Mouse (Mus musculus) small intestine, adult 10 weeks (tissue): ENCODE results near the gene Akip1. TPM values are rescaled to one million over a fixed set of nuclear protein-coding genes. Genes with fewer than 3 reads are reported as not detected.

Experiments used
- polyA plus RNA-seq: library from polyadenylated mRNA; stranded (reverse); fragments of 350-450 nt; fragmentation: Illumina TruSeq; extraction: RNeasy Lipid Tissue Mini Kit (QIAGEN cat#74804); gene quantifications from one replicate; pipeline ENCODE4 v1.2.3, GENCODE M21; 2014; ENCODE audit warnings: low replicate concordance

Akip1 gene
- 11.1 TPM for polyA plus RNA-seq

DNA sequence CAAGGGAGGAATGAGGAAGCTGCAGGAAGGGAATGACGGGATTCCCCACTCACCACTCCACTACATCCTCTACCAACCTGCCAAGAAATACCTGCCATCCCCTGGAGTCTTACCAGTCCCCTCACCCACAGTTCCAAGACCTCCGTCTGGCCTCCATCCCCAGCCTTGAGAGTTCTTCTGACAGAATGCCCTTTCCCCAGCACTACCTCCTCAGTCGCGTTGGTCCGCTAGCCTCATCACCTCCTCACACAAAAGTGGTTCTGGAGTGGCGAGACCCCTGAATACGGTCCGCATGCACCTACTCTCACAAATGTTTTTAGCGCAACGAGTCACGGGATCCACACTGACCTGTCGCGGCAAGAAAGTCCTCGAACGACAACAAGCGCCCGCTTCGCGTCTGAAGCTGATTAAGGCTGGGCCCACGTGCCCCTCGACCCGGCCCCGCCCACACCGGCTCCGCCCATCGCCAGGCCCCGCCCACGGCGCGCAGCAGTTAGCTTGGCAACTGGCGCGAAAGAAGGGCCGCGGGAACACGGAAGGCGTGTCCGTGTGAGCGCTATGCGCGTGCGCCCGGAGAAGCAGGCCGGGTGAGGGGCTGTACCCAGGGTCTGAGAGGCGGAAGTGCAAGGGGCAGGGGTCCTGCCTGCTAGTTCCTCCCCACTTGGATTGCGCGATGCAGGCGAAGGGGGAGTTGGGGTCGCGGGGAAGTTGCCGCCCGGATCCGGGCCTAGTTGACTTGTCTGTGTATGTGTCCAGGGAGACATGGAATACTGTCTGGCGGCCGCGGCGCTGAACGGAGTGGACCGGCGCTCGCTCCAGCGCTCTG lies at the start of gene Akip1, which contains the start of gene St5:
Akip1 (plus strand) TSS at position 501 of the 826 bp plus-strand sequence.
St5 (minus strand) TSS at position 416 of the 826 bp plus-strand sequence.

DNA sequence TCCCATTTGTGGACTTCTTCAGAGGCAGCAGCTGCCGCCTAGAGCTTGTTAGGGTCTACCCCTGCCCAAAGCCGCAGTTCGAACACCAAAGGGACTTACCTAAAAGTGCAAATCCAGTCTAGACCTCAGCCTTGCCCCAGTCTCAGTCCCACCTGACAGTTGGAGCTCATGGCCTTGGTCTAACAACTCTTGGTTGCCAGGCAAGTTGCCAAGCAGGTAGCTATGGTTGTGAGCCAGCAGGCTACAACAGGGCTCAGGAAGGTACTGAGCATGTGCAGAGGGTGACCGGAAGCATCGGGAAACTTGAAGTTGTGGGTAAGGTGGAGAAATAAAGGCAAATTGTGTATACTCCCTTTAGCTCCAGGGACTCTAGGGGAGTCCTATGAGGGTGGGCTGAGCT lies 20.2 kb downstream of the Akip1 start, which contains the start of gene BC051019:
BC051019 (minus strand) TSS at position 154 of the 400 bp plus-strand sequence.

DNA sequence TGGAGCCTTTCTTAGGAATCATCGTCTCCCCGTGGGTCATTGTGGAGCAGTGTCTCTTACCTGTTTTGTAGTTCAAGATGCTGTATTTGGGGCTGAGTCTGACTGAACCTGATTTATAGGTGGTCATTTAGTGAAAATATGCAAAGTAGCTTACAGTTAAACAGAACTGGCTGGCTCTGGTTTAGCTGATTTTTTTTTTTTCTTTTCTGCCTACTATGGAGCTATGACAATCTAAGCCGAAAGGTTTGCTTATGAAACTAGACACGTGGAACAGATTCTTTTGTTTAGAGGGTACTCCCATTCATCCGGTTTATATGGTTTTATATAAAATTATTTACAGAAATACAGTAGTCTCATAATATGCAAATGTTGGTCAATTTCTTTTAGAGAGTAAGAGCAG lies 28.1 kb downstream of the Akip1 start, which contains the start of gene Ascl3:
Ascl3 (minus strand) TSS at position 101 of the 400 bp plus-strand sequence.

DNA sequence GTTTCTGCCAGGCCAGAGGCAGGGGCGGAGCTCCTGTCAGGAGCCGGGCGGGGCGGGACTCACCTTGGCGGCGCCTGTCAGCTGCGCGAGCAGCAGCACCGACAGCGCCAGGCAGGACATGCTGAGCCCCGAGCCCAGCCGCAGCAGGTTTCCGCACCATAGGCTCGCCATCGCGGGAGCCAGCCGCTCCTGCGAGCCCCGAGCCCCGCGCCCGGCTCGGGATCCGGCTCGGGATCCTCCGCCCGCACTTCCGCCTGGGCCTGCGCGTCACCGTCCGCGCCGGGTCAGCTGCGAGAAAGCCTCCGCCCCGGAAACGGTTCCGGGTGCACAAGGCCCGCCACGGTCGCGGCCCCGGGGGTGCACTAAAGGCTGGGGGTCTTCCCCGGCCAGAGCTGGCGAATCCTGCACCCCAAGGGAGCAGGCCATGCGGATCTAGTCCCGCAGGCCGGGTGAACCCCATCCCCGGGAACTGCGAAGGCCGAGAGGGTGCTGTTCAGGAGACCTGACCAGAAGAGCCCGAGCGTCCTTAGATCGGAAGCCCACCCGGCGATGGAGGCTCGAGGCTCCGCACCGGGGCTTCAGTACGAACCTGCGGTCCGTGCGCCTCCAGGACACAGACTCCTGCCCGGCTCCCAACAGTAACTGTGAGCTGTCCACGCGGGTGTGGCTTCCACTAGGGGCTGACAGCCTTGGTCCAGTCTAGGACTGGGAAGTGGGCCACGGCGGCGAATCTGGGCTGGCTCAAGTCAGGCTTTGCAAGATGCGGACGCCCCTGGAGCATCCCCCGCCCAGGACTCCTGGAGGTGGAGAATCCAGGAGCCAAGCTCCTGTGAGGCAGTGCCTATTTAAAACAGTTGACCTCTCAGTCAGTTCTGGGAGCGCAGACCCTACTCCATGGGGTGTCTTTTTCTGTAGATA lies 48.8 kb downstream of the Akip1 start, which contains the start of gene Tmem9b:
Tmem9b (minus strand) TSS at position 868 of the 918 bp plus-strand sequence.

Other genes starting within 250 kb of the Akip1 start
- gene Trim66, start 195.6 kb upstream of the Akip1 start, polyA plus RNA-seq, result 0.04 TPM
- gene Rpl27a, start 184.5 kb upstream of the Akip1 start, polyA plus RNA-seq, result 87.4 TPM
- 30.9 TPM for gene St5, start 85 bp upstream of the Akip1 start, polyA plus RNA-seq
- not detected for gene BC051019, start 20.2 kb downstream of the Akip1 start, polyA plus RNA-seq
- not detected for gene Ascl3, start 28.0 kb downstream of the Akip1 start, polyA plus RNA-seq
- 151 TPM for gene Tmem9b, start 49.2 kb downstream of the Akip1 start, polyA plus RNA-seq
- 1.0 TPM for gene Nrip3, start 78.3 kb downstream of the Akip1 start, polyA plus RNA-seq
- gene Scube2, start 162.0 kb downstream of the Akip1 start, polyA plus RNA-seq, result 0.26 TPM